Mouse (Mus musculus) ovary, postnatal 36 days (tissue): ENCODE measurements around the gene Cyp4f13.

Source experiments
- DNase-seq: peaks from one replicate; pipeline ENCODE4 v3.0.0; 2022; ENCODE audit warnings: low spot score, mixed read lengths

Cyp4f13 gene

GRCm38 (mm10) chr17:32947215-32947914 lies at the start of gene Cyp4f13:
Gene Cyp4f13 (minus strand): TSS chr17:32947402.
- peak; percentile 98 for DNase-seq

GRCm38 (mm10) chr17:32992699-32993474 lies 45.7 kb upstream of the Cyp4f13 start, which contains the start of gene Zfp952:
Gene Zfp952 (plus strand): TSS chr17:32993129.
- peak; percentile 64 for DNase-seq

GRCm38 (mm10) chr17:32991965-32992698 lies 44.9 kb upstream of the Cyp4f13 start:
- no peak for DNase-seq

GRCm38 (mm10) chr17:32986301-32986700 lies 39.1 kb upstream of the Cyp4f13 start:
- DNase-seq, result no peak

GRCm38 (mm10) chr17:32981361-32981760 lies 34.2 kb upstream of the Cyp4f13 start:
- no peak for DNase-seq

- peak; percentile 80 for DNase-seq
These were observed 18.6 kb upstream of the Cyp4f13 start, which contains the start of gene Zfp472 for GRCm38 (mm10) chr17:32965623-32966290. Gene Zfp472 (plus strand): TSS chr17:32965814.

- DNase-seq, result no peak
These were observed 18.0 kb upstream of the Cyp4f13 start for GRCm38 (mm10) chr17:32965253-32965622.

- DNase-seq, result peak; percentile 79
These were observed 4.2 kb upstream of the Cyp4f13 start for GRCm38 (mm10) chr17:32951441-32951840.

- DNase-seq, result no peak
These were observed 3.8 kb upstream of the Cyp4f13 start for GRCm38 (mm10) chr17:32951006-32951405.

GRCm38 (mm10) chr17:32950136-32950535 lies 2.9 kb upstream of the Cyp4f13 start:
- no peak for DNase-seq

- DNase-seq, result no peak
These were observed 486 bp downstream of the Cyp4f13 start for GRCm38 (mm10) chr17:32946716-32947115.

- DNase-seq, result no peak
These were observed 2.7 kb downstream of the Cyp4f13 start for GRCm38 (mm10) chr17:32944402-32945035.

- DNase-seq, result no peak
These were observed 3.5 kb downstream of the Cyp4f13 start for GRCm38 (mm10) chr17:32943661-32944060.

- DNase-seq, result no peak
These were observed 7.4 kb downstream of the Cyp4f13 start for GRCm38 (mm10) chr17:32939831-32940230.

- no peak for DNase-seq
These were observed 19.4 kb downstream of the Cyp4f13 start for GRCm38 (mm10) chr17:32927803-32928202.

GRCm38 (mm10) chr17:32924658-32925312 lies 22.4 kb downstream of the Cyp4f13 start:
- DNase-seq, result peak; percentile 69

GRCm38 (mm10) chr17:32923681-32924080 lies 23.5 kb downstream of the Cyp4f13 start:
- DNase-seq, result no peak

- no peak for DNase-seq
These were observed 28.1 kb downstream of the Cyp4f13 start for GRCm38 (mm10) chr17:32919123-32919522.

GRCm38 (mm10) chr17:32917131-32917530 lies 30.1 kb downstream of the Cyp4f13 start, which contains the start of gene Cyp4f14:
Gene Cyp4f14 (minus strand): TSS chr17:32917342.
- DNase-seq, result peak; percentile 61

GRCm38 (mm10) chr17:32916075-32916474 lies 31.1 kb downstream of the Cyp4f13 start:
- DNase-seq, result no peak

- no peak for DNase-seq
These were observed 41.0 kb downstream of the Cyp4f13 start for GRCm38 (mm10) chr17:32906172-32906571.
